Mouse (Mus musculus) heart, adult 2 months (tissue): Measurements from ENCODE around the gene Cradd. TPM values are rescaled to one million over a fixed set of nuclear protein-coding genes. Genes with fewer than 3 reads are reported as not detected.

Experiments
- DNase-seq, 2 experiments: peaks; one replicate each; pipeline ENCODE4 v3.0.0; 2021
- H3K27ac ChIP-seq: fragments of 200-600 bp; 2 replicates; pipeline ENCODE4 v1.8.1; 2022
- H3K27me3 ChIP-seq: fragments of 200-500 bp; 2 replicates; pipeline ENCODE4 v1.6.1; 2012; ENCODE audit warnings: mild to moderate bottlenecking, low read length, inconsistent platforms, mixed read lengths; ENCODE audit not compliant: control insufficient read depth, insufficient read depth
- H3K36me3 ChIP-seq: fragments of 200-500 bp; 2 replicates; pipeline ENCODE4 v1.6.1; 2012; ENCODE audit warnings: low read length, inconsistent platforms; ENCODE audit not compliant: control insufficient read depth, insufficient read depth
- H3K4me1 ChIP-seq: fragments of 200-500 bp; 2 replicates; pipeline ENCODE4 v1.6.1; 2011; ENCODE audit warnings: low read length; ENCODE audit not compliant: control insufficient read depth, insufficient read depth
- H3K4me3 ChIP-seq: fragments of 200-600 bp; 2 replicates; pipeline ENCODE4 v1.8.1; 2022
- H3K79me2 ChIP-seq: fragments of 200-500 bp; replicated peaks from 2 replicates; pipeline ENCODE4 v1.6.1; 2012; ENCODE audit warnings: mild to moderate bottlenecking, inconsistent platforms, low read length, moderate library complexity, mixed read lengths; ENCODE audit not compliant: control insufficient read depth, insufficient read depth
- H3K9ac ChIP-seq: fragments of 200-500 bp; 2 replicates; pipeline ENCODE4 v1.6.1; 2012; ENCODE audit warnings: low read depth, mild to moderate bottlenecking, control low read depth, inconsistent platforms, low read length, mixed read lengths
- CTCF ChIP-seq: fragments of 200-600 bp; IDR thresholded peaks from 2 replicates; pipeline ENCODE4 v1.8.1; 2022; ENCODE audit warnings: antibody characterized with exemption, mild to moderate bottlenecking, moderate library complexity
- EP300 ChIP-seq: fragments of 200-500 bp; IDR thresholded peaks from 2 replicates; pipeline ENCODE4 v1.6.1; 2011; ENCODE audit warnings: low read depth, low read length, control low read depth; ENCODE audit not compliant: insufficient read depth
- POLR2A ChIP-seq: fragments of 200-500 bp; IDR thresholded peaks from 2 replicates; pipeline ENCODE4 v1.6.1; 2011; ENCODE audit warnings: mild to moderate bottlenecking, low read depth, low read length, control low read depth; ENCODE audit not compliant: insufficient read depth
- WGBS: fragments of 180-500 bp; shearing (Covaris S2); methylation state at CpG from one replicate; pipeline ENCODE4 v1.1.7; 2018; 5-methylcytosine and 5-hydroxymethylcytosine counted together
- intact Hi-C: fragments of 180-260 bp; cut with DNase I; formaldehyde crosslinking; loops from one replicate; pipeline ENCODE4 v1.15.1; 2025
- polyA plus RNA-seq: library from polyadenylated mRNA; depleted of rRNA; stranded (reverse); fragments of >200 nt; gene quantifications from 2 replicates; pipeline ENCODE4 v1.2.3, GENCODE M21; 2012
- total RNA-seq, 2 experiments: library from RNA; stranded (reverse); gene quantifications; 2 replicates each; pipeline ENCODE4 v1.2.3; 2021

The Cradd gene
- total and polyA plus RNA-seq, 3 experiments = 9.9 to 15.1 (median 10.3) TPM

DNA sequence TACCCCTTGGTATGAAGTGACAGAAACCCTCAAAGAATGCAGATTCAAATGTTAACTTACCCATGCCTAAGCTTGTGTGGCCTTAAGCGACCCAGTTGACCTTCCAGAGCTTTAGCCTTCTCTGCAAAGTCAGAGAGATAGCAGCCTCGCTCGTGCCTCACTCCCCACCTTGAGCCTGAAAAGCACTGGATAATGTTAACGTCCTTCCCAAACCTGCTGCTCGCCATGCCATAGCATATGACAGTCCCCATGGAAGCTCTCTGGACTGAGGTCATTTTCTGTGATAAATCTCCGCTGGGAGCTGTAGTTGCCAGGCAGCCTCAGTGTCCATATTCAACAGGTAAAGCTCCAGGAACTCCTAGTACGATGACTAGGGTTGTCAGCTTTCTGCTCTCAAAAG, 170.7 kb downstream of the Cradd start:
- intact Hi-C loops = no loop called here
- Histone ChIP-seq H3K79me2 (no peaks in the 10 kb centered on the region), H3K36me3 (no peaks in the 10 kb centered on the region), H3K4me3 (no peak overlapping the region), H3K27ac (no peak overlapping the region), H3K9ac (no peak overlapping the region), H3K27me3 (no peaks in the 10 kb centered on the region), H3K4me1 (peaks cover 1% of the 10 kb centered on the region; the same call in 1 of the 2 replicates)
- DNase-seq = no peak
- no peak for TF ChIP-seq POLR2A
- WGBS = 67% methylated on average over 7 of the region's 7 CpGs

DNA sequence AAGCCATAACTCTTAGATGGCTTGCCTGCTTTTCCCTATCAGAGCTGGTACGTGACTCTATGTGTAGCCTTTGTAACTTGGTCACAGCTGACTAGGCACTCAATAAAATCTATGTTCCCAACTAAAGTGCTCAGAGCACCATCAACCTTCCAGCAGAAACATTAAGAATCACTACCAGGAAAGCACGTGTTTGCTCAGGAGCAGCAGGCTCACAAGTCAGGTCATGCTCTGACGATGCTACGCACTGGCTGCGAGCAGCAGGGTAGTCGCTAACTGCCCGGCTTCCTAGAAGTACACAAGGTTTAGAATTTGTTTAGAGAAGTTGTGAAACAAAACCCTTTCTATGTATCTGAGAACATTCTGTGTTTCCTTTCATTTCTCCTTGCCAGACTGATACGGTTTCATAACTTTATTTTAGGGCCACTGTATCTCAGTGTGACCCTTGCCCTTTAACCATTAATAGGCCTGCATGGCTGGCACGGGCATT, 171.4 kb downstream of the Cradd start:
- no peaks in the 10 kb centered on the region for H3K27me3 ChIP-seq
- H3K9ac ChIP-seq = no peak overlapping the region
- no peak for DNase-seq
- intact Hi-C loops = no loop called here
- no peak overlapping the region for H3K27ac ChIP-seq
- peaks cover 1% of the 10 kb centered on the region; the same call in 1 of the 2 replicates for H3K4me1 ChIP-seq
- no peak for TF ChIP-seq CTCF
- no peak for TF ChIP-seq POLR2A
- no peak for TF ChIP-seq EP300
- no peaks in the 10 kb centered on the region for H3K79me2 ChIP-seq
- H3K4me3 ChIP-seq = no peak overlapping the region
- no peaks in the 10 kb centered on the region for H3K36me3 ChIP-seq
- 85% methylated on average over 9 of the region's 9 CpGs for WGBS

DNA sequence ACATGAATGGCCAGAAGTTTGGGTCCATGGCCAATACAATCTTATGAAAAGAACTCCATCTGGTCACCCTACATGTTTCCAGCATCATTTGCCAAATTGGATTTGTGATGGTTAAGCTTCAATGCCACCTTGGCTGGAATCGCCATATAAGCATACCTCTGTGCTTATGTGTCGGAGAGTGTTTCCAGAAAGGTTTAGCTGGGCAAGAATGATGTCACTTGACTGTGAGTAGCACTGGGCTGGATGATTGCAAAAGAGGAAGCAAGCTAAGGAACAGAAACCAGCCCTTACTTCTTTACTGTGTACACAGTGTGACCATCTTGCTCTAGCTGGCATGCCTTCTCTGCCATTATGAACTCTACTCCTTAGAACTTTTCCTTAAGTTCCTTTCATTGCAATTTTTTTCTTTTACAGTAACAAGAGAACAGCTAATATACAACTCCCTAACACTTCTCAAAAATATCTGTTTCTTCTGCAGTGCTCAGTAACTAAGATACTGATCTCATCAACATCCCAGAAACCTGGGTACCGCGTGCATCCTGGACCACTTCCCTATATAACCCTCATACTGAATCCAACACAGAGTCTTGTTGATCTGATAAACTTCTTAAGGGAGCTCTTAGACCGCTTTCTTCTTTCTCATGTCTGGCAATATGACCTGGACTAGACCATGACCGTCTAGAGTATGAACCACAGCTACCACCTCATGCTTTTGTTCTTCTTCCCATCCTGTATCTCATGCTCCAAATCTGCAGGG, 172.7 kb downstream of the Cradd start:
- H3K4me3 ChIP-seq = no peak overlapping the region
- intact Hi-C loops = no loop called here
- peaks cover 2% of the 10 kb centered on the region; the same call in 1 of the 2 replicates for H3K36me3 ChIP-seq
- H3K27me3 ChIP-seq = no peaks in the 10 kb centered on the region
- WGBS = 94% methylated on average over 6 of the region's 6 CpGs
- H3K4me1 ChIP-seq = peaks cover 6% of the 10 kb centered on the region
- no peak overlapping the region for H3K9ac ChIP-seq
- DNase-seq = no peak
- no peaks in the 10 kb centered on the region for H3K79me2 ChIP-seq
- no peak overlapping the region for H3K27ac ChIP-seq
- no peak for TF ChIP-seq POLR2A
- no peak for TF ChIP-seq EP300
- TF ChIP-seq CTCF = no peak

DNA sequence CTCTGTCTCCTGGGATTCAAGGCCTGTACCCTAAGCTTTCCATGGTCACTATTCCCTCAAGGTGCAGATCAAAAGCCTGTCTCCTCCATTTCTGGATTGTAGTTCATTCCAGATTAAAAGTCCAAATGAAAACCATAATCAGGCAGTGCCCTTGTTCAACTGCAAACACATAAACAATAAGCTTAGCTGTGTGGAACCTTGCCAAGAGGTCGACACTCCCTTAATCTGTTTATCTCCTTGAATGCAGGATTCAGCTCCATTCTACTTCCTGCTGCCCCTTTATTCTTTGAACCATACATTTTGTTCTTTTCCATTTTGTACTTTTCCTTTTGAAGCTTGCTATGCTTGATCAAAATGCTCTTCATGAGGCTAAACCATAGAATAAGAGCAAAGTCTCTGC, 174.3 kb downstream of the Cradd start:
- WGBS = 9% methylated on average over 1 of the region's 1 CpGs
- Histone ChIP-seq H3K36me3 (peaks cover 2% of the 10 kb centered on the region; the same call in 1 of the 2 replicates), H3K27me3 (no peaks in the 10 kb centered on the region), H3K27ac (no peak overlapping the region), H3K9ac (no peak overlapping the region), H3K4me1 (peaks cover 10% of the 10 kb centered on the region), H3K4me3 (no peak overlapping the region), H3K79me2 (no peaks in the 10 kb centered on the region)
- no peak for DNase-seq
- TF ChIP-seq CTCF (no peak), EP300 (no peak), POLR2A (no peak)
- intact Hi-C loops = loop anchor here (5.0 kb wide), 1 partner anchor 43 kb away; no protein-coding TSS in a partner anchor

DNA sequence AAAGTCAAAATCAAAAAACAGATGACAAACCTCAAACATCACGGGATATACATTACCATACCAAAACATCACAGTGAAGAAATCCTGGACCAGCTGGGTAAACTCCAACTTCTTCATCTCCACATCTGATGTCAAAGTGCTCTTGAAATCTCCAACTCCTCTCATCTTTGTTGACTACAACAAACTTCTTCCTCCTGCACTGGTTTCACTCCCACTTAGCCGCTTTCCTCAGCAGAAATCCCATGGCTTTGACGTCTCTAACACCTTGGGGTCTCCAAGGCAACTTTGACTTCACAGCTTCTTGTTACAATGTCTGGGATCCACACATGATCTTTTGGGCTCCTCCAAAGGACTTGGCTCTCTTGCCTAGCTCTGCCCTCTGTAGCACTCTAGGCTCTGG, 175.3 kb downstream of the Cradd start:
- Histone ChIP-seq H3K79me2 (no peaks in the 10 kb centered on the region), H3K4me3 (no peak overlapping the region), H3K27me3 (no peaks in the 10 kb centered on the region), H3K36me3 (peaks cover 2% of the 10 kb centered on the region), H3K27ac (no peak overlapping the region), H3K4me1 (peaks cover 11% of the 10 kb centered on the region), H3K9ac (no peak overlapping the region)
- intact Hi-C loops = loop anchor here (5.0 kb wide), 1 partner anchor 44 kb away; no protein-coding TSS in a partner anchor
- 94% methylated on average over 3 of the region's 3 CpGs for WGBS
- TF ChIP-seq CTCF (no peak), EP300 (no peak)
- no peak for DNase-seq

DNA sequence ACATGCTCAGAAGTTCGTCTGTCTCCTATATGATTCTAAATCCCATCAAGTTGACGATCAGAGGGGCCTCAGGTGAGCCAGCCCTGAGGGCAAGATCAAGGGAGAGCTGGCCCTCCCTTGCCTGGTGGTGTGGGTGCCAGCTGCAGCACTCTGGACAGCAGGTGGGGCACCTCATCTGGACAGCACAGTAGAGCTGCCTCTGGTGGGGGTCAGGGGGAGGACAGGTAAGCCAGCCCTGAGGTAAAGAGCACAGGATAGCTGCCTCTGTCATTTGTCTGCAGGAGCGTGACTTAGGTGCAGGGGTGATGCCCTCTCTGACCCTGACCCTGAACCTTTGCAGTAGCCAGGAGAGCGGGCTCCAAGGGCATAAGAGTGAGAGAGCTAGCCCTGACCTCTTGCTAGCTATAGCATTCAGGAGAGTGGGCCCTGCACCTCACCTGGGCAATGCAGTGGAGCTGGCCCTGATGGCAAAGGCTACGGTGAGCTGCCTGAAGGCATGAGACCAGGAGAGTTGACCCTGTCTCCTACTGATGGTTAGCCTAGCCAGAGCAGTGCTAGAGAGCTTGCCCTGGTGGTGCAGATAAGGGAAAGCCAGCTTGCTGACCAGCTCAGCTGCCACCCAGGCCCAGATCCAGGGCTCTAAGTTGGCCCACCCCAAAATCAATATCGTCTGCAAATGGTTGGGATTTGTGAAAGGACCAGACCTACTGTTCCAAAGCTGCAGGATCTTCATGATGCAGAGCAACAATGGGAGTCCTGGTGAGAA, 176.6 kb downstream of the Cradd start:
- TF ChIP-seq EP300 (no peak), CTCF (peak; percentile 32; the same call in 1 of the 2 replicates), POLR2A (no peak)
- H3K9ac ChIP-seq = no peak overlapping the region
- no peaks in the 10 kb centered on the region for H3K79me2 ChIP-seq
- intact Hi-C loops = loop anchor here (5.0 kb wide), 1 partner anchor 45 kb away; no protein-coding TSS in a partner anchor
- DNase-seq = no peak
- H3K27ac ChIP-seq = peak overlapping the region; percentile 34
- 93% methylated on average over 6 of the region's 6 CpGs for WGBS
- peaks cover 2% of the 10 kb centered on the region for H3K36me3 ChIP-seq
- no peaks in the 10 kb centered on the region for H3K27me3 ChIP-seq
- no peak overlapping the region for H3K4me3 ChIP-seq
- H3K4me1 ChIP-seq = peaks cover 18% of the 10 kb centered on the region
